Mouse (Mus musculus): ENCODE measurements around the gene Npas3.

The Npas3 gene

DNA sequence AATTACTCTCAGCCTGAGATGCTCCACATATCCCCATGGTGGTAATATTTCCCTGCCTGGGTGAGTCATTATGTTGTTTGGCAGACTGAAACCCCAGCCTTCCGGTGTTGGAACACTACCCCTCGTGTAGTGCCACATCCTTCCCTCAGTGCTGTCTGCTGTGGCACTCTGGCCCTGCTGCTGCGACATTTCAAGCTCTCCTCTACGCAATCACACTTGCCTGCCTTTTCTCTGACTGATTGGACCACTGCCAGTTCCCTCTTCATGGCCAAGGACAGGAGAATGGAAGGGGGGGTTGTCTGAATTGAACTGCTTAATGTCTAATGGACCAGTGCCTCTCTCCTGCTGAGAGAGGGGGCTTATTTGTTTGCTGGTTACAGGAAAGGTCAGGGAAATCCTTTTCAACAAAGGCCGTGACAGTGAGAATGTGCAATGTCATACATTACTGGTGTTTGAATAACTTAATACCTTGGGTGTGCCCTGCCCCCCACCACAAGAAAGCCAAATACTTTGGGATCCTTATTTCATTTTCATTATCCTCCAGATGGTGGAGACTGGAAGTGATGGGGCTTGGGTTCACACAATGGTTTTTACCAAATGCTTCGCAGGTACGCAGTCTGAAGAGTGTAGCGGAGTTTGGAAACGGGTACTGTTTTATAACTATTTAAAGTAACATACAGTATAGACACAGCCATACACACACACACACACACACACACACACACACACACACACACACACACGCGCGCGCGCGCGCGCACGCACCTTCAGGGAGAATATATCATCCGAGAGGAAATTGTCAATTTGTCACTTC is 339.4 kb downstream of the Npas3 start:
- DNase-seq (ENCODE audit: low spot score): no peak

- no peak for DNase-seq (ENCODE audit: low spot score)
These were observed 341.0 kb downstream of the Npas3 start for GRCm38 (mm10) chr12:53589446-53589961.

DNA sequence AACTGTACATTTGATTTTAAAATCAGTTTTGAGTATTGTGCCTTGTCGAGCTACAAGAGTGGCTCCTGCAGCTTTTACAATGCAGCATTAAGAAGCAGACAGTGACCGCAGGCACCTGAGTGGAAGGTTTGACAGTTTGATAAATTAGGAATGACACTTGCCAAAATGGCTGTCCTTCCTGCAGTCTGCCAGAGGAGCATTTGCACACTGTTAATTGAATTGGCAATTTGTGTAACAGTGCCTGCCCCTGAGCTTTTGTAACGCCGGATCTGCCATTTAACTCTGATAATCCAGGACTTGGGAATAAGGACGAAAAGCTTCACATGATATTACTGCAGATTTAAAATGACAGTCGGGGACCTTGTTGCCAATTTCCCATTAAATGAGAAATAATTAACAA is 357.2 kb downstream of the Npas3 start:
- no peak for DNase-seq (ENCODE audit: low spot score)

DNA sequence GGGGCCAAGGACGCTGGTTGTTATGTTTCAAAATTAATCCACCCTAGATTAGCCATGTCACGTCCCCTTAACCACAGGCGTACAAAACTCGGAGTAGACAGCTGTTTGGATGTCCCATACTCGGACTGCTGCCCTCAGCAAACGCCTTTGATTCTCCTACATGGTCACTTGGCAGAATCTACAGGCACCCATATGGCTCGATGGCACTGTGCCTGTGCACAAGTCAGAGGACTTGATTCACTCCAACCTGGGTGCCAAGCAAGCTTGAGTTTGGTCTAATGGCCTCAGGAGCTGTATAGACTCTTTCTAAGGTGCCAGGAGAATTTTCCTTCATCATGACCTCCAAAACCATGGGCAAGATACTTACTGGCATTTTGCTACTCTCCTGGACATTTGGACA is 363.6 kb downstream of the Npas3 start:
- DNase-seq (ENCODE audit: low spot score): no peak

DNA sequence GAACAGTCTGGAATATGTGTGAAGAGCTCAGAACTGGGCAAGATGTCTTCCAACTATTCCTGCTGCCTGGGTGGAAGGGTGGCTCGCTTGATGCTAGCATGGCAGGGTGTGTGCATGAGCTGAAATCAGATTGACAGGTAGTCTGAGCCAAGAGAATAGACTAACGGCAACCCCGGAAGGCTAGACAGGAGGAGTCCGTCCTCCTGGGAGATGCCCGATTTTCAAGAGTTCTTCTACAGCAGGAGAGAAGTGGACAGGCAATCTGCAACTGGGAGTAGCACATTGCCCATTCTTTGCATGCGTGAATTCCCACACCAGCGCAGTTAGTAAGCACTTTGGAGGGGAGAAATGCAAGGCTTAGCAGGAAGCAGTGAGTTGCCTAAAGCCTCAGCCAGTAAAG is 372.8 kb downstream of the Npas3 start:
- no peak for DNase-seq (ENCODE audit: low spot score)

DNA sequence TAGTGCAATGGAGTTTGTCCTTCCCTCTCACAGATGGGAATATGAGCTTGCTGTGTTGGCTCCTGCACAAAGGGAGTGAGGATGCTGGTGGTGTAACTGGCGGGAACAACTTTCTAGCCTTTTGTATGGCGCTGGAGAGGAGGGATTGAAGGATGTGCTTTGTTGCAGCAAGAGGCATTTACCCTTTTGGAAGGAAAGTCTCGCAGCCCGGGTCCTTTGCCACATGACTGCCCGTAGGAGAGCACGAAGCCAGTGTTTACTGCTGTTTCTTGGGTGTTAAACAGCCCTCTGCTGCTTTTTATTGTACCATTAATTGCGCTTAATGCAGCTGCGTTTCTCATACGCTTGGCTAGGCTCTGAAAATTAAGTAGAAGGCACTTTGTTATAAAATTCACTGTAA is 375.3 kb downstream of the Npas3 start:
- no peak for DNase-seq (ENCODE audit: low spot score)

- DNase-seq (ENCODE audit: low spot score): no peak
These were observed 376.0 kb downstream of the Npas3 start for GRCm38 (mm10) chr12:53624379-53625021.

GRCm38 (mm10) chr12:53629483-53630120 is 381.1 kb downstream of the Npas3 start:
- no peak for DNase-seq (ENCODE audit: low spot score)

GRCm38 (mm10) chr12:53630607-53631006 is 382.1 kb downstream of the Npas3 start:
- no peak for DNase-seq (ENCODE audit: low spot score)

- no peak for DNase-seq (ENCODE audit: low spot score)
These were observed 383.0 kb downstream of the Npas3 start for GRCm38 (mm10) chr12:53631315-53632106.

GRCm38 (mm10) chr12:53638571-53638970 is 390.1 kb downstream of the Npas3 start:
- DNase-seq (ENCODE audit: low spot score): no peak

- no peak for DNase-seq (ENCODE audit: low spot score)
These were observed 398.8 kb downstream of the Npas3 start for GRCm38 (mm10) chr12:53647282-53647681.

- DNase-seq (ENCODE audit: low spot score): no peak
These were observed 407.8 kb downstream of the Npas3 start for GRCm38 (mm10) chr12:53656301-53656700.

GRCm38 (mm10) chr12:53664084-53664483 is 415.6 kb downstream of the Npas3 start:
- DNase-seq (ENCODE audit: low spot score): no peak

DNA sequence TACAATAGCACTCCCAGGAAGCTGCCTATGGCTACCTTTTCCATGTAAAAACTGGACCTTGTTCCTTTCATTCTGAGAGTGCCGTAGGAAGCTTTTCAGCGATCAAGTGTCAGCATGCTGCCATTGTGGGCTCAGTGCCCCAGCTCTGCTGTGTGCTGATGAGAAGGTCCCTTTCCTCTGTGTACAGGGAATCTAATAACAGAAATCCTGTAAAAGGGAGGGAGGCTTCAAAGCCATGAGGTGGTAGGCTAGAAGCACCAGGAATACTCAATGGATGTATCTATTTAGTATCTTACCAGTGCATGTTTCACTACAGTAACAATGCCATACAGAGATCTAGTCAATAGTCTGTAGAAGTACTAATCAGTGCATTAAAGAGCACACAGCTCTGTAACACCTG is 423.4 kb downstream of the Npas3 start:
- DNase-seq (ENCODE audit: low spot score): no peak

DNA sequence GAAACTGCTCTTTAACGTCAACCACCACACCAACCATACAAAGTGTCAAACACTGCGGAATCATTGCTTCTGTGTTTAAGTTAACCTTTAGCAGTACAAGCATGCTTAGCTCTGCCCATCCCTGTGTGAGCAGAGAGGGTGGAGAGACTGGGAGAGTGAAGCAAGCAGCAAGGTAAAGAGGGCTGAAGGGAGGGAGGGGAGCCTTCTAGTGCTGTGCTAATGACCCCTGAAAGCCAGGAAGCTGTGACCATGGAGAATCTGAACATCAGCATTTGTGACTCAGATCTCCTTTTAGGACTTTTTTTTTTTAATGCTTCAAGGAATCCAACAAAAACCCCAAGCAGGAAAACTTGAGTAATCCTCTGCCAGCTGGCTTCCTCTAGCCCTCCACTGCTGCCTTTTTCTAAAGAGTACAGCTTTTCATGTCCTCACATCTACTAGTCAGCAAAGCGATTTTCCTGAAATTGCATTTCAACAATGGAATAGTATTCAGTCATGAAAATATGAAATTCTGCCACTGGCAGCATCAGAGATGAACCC is 428.7 kb downstream of the Npas3 start:
- no peak for DNase-seq (ENCODE audit: low spot score)

DNA sequence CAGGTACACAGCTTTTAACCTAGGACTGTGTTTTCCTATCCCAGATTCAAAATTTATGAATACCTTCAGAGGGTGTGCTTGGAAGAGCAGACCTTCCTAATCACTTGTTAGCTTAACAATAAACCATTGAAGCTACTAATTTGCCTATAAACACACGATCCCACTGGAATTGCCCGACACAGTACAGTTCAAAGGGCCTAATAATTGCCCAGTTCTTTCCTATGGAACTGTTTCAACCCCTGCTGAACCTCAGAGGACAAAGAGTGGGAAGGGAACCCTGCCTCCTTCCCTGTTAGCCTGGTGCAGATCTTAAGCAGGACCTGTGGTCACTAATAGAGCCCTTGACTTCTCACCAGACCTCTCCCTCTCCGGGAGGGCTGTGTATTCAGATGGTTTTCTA is 429.7 kb downstream of the Npas3 start:
- DNase-seq (ENCODE audit: low spot score): no peak

DNA sequence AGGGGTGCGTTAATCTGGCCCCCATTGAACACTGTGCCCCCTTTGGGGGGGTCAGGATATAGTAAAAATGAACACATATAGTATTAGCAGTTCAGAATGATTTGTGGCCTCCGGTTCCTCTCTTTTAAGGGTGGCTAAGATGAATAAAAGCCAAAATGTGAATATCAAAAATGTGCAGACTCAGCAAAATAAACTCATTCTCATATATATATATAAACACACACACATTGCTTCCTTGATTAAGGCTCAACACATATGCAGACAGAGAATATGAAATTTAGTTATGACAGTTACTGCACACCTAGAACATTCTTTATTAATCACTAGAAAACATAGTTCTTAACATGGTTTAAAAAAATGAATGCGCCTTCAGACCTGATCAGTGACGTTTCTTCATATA is 430.7 kb downstream of the Npas3 start:
- DNase-seq (ENCODE audit: low spot score): no peak

- DNase-seq (ENCODE audit: low spot score): no peak
These were observed 432.0 kb downstream of the Npas3 start for GRCm38 (mm10) chr12:53680501-53680900.

DNA sequence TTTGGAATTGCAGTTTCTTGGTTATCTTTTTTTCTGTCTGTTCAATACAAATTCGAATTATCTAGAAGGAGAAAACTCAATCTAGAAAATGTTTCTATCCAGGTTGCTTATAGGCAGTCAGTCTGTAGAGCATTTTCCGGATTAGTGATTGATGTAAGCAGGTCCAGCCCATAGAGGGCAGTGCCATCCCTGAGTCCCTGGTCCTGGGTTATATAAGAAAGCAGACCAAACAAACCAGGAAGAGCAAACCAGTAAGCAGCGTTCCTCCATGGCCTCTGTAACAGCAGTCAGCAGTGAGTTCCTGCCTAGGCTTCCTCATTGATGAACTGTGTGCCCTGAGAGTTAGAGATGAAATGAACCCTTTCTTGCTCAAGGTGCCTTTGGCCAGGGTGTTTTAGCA is 433.6 kb downstream of the Npas3 start:
- no peak for DNase-seq (ENCODE audit: low spot score)

DNA sequence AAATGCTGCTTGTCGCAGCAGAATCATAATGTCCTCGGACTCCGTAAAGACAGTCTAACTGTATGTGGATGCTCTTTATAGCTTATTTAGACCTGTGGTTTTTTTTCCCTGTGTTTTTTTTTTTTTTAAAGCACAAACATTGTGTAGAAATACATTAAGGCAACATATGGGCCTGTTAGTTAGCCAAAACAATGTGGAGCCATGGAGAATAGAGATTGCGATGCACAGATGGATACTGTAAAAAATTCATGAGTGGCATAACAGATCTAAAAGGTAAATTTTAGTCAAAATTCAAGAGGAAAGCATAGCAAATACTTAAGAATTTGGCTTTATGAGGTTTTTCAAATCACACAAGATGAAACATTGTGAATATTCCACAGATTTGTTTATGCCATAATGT is 444.0 kb downstream of the Npas3 start:
- no peak for DNase-seq (ENCODE audit: low spot score)

DNA sequence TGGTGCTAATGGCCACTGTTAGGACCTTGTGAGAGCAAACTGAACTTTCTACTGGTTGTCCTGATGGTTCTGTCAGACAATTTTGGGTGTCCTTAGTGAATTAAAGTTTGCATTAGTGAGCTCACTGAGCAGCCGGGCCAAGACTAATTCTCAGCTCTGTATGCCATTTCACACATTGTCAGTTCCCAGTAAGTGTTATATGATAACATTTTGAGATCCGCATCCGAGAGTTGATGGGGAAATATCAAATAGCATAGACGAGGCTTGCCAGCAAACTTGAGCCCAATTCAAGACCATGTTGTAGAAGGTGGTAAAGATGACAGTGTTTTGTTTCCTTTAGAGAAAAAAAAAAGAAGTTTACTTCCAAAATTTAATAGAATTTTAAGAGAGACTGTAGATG is 445.9 kb downstream of the Npas3 start:
- DNase-seq (ENCODE audit: low spot score): no peak
